Mouse (Mus musculus): ENCODE measurements around the gene Mfsd2a. TPM values are rescaled to one million over a fixed set of nuclear protein-coding genes. Genes with fewer than 3 reads are reported as not detected.

Mfsd2a gene
- polyA plus RNA-seq, 1 experiment from 2014 or later = 0.38 TPM

- WGBS = 80% methylated on average over 5 of the region's 5 CpGs
- no peak for ATAC-seq
- H3K27ac ChIP-seq (ENCODE audit: low read length) = no peak overlapping the region
Measured at GRCm38 (mm10) chr4:122974976-122975520, 14.1 kb upstream of the Mfsd2a start.

GRCm38 (mm10) chr4:122972056-122972455, 11.1 kb upstream of the Mfsd2a start:
- ATAC-seq = no peak
- Histone ChIP-seq H3K9me3 (ENCODE audit: low read length) (no peaks in the 10 kb centered on the region), H3K27ac (ENCODE audit: low read length) (no peak overlapping the region), H3K4me1 (ENCODE audit: insufficient read depth, low read depth, low read length) (no peaks in the 10 kb centered on the region), H3K27me3 (replicated peaks; ENCODE audit: insufficient read depth, low read length) (peaks cover 5% of the 10 kb centered on the region), H3K9ac (replicated peaks; ENCODE audit: low read depth) (no peak overlapping the region), H3K4me2 (replicated peaks; ENCODE audit: low read depth, low read length) (no peak overlapping the region), H3K36me3 (ENCODE audit: insufficient read depth, low read length) (no peaks in the 10 kb centered on the region), H3K4me3 (ENCODE audit: low read depth, low read length) (no peak overlapping the region)
- WGBS = 45% methylated on average over 8 of the region's 8 CpGs
- DNase-seq (ENCODE audit: low spot score) = no peak
- TF ChIP-seq CTCF (IDR thresholded peaks at IDR 0.05) (no peak), EP300 (IDR thresholded peaks at IDR 0.05) (no peak)

More at GRCm38 (mm10) chr4:122974976-122975520, 14.1 kb upstream of the Mfsd2a start:
- Histone ChIP-seq H3K4me1 (ENCODE audit: insufficient read depth, low read depth, low read length) (no peaks in the 10 kb centered on the region), H3K4me3 (ENCODE audit: low read depth, low read length) (no peak overlapping the region), H3K36me3 (ENCODE audit: insufficient read depth, low read length) (no peaks in the 10 kb centered on the region), H3K9me3 (ENCODE audit: low read length) (no peaks in the 10 kb centered on the region), H3K9ac (replicated peaks; ENCODE audit: low read depth) (no peak overlapping the region), H3K27me3 (replicated peaks; ENCODE audit: insufficient read depth, low read length) (peaks cover 13% of the 10 kb centered on the region), H3K4me2 (replicated peaks; ENCODE audit: low read depth, low read length) (no peak overlapping the region)
- TF ChIP-seq CTCF (IDR thresholded peaks at IDR 0.05) (no peak), EP300 (IDR thresholded peaks at IDR 0.05) (no peak)
- no peak for DNase-seq (ENCODE audit: low spot score)

GRCm38 (mm10) chr4:122971646-122972045, 10.7 kb upstream of the Mfsd2a start:
- Histone ChIP-seq H3K27ac (ENCODE audit: low read length) (no peak overlapping the region), H3K27me3 (replicated peaks; ENCODE audit: insufficient read depth, low read length) (peaks cover 5% of the 10 kb centered on the region), H3K9me3 (ENCODE audit: low read length) (no peaks in the 10 kb centered on the region), H3K9ac (replicated peaks; ENCODE audit: low read depth) (no peak overlapping the region), H3K4me3 (ENCODE audit: low read depth, low read length) (no peak overlapping the region), H3K4me1 (ENCODE audit: insufficient read depth, low read depth, low read length) (no peaks in the 10 kb centered on the region), H3K4me2 (replicated peaks; ENCODE audit: low read depth, low read length) (no peak overlapping the region), H3K36me3 (ENCODE audit: insufficient read depth, low read length) (no peaks in the 10 kb centered on the region)
- WGBS = 61% methylated on average over 4 of the region's 4 CpGs
- ATAC-seq (no peak), DNase-seq (ENCODE audit: low spot score) (no peak)
- TF ChIP-seq CTCF (IDR thresholded peaks at IDR 0.05) (no peak), EP300 (IDR thresholded peaks at IDR 0.05) (no peak)

- H3K27me3 ChIP-seq (replicated peaks; ENCODE audit: insufficient read depth, low read length) = peaks cover 5% of the 10 kb centered on the region
- no peak for ATAC-seq
- H3K4me2 ChIP-seq (replicated peaks; ENCODE audit: low read depth, low read length) = no peak overlapping the region
- H3K4me1 ChIP-seq (ENCODE audit: insufficient read depth, low read depth, low read length) = no peaks in the 10 kb centered on the region
- no peak overlapping the region for H3K9ac ChIP-seq (replicated peaks; ENCODE audit: low read depth)
- 59% methylated on average over 4 of the region's 4 CpGs for WGBS
- no peaks in the 10 kb centered on the region for H3K9me3 ChIP-seq (ENCODE audit: low read length)
- no peak for DNase-seq (ENCODE audit: low spot score)
- TF ChIP-seq EP300 (IDR thresholded peaks at IDR 0.05) = no peak
- TF ChIP-seq CTCF (IDR thresholded peaks at IDR 0.05) = no peak
- no peaks in the 10 kb centered on the region for H3K36me3 ChIP-seq (ENCODE audit: insufficient read depth, low read length)
- H3K4me3 ChIP-seq (ENCODE audit: low read depth, low read length) = no peak overlapping the region
- H3K27ac ChIP-seq (ENCODE audit: low read length) = no peak overlapping the region
Measured at GRCm38 (mm10) chr4:122971191-122971590, 10.2 kb upstream of the Mfsd2a start.

GRCm38 (mm10) chr4:122968106-122968505, 7.1 kb upstream of the Mfsd2a start:
- no peak for ATAC-seq
- Histone ChIP-seq H3K4me2 (replicated peaks; ENCODE audit: low read depth, low read length) (no peak overlapping the region), H3K4me1 (ENCODE audit: insufficient read depth, low read depth, low read length) (no peaks in the 10 kb centered on the region), H3K4me3 (ENCODE audit: low read depth, low read length) (no peak overlapping the region), H3K36me3 (ENCODE audit: insufficient read depth, low read length) (no peaks in the 10 kb centered on the region), H3K27ac (ENCODE audit: low read length) (no peak overlapping the region), H3K27me3 (replicated peaks; ENCODE audit: insufficient read depth, low read length) (peaks cover 10% of the 10 kb centered on the region), H3K9ac (replicated peaks; ENCODE audit: low read depth) (no peak overlapping the region), H3K9me3 (ENCODE audit: low read length) (no peaks in the 10 kb centered on the region)
- TF ChIP-seq EP300 (IDR thresholded peaks at IDR 0.05) (no peak), CTCF (IDR thresholded peaks at IDR 0.05) (no peak)
- DNase-seq (ENCODE audit: low spot score) = no peak
- WGBS = 57% methylated on average over 4 of the region's 4 CpGs

GRCm38 (mm10) chr4:122962751-122963150, 1.8 kb upstream of the Mfsd2a start:
- TF ChIP-seq CTCF (IDR thresholded peaks at IDR 0.05) = no peak
- TF ChIP-seq EP300 (IDR thresholded peaks at IDR 0.05) = no peak
- no peak overlapping the region for H3K9ac ChIP-seq (replicated peaks; ENCODE audit: low read depth)
- no peaks in the 10 kb centered on the region for H3K9me3 ChIP-seq (ENCODE audit: low read length)
- peaks cover 47% of the 10 kb centered on the region for H3K27me3 ChIP-seq (replicated peaks; ENCODE audit: insufficient read depth, low read length)
- H3K4me1 ChIP-seq (ENCODE audit: insufficient read depth, low read depth, low read length) = peaks cover 9% of the 10 kb centered on the region; the same call in 1 of the 2 replicates
- DNase-seq (ENCODE audit: low spot score) = no peak
- H3K36me3 ChIP-seq (ENCODE audit: insufficient read depth, low read length) = no peaks in the 10 kb centered on the region
- no peak overlapping the region for H3K27ac ChIP-seq (ENCODE audit: low read length)
- 29% methylated on average over 8 of the region's 8 CpGs for WGBS
- H3K4me3 ChIP-seq (ENCODE audit: low read depth, low read length) = no peak overlapping the region
- no peak for ATAC-seq
- H3K4me2 ChIP-seq (replicated peaks; ENCODE audit: low read depth, low read length) = no peak overlapping the region
